Mouse (Mus musculus): ENCODE results near the gene Podn.

Gene Podn

GRCm38 (mm10) chr4:107998641-107999332 lies 97.5 kb downstream of the Podn start:
- no peak for DNase-seq (ENCODE audit: low spot score)

- DNase-seq (ENCODE audit: low spot score) = no peak
Observed at GRCm38 (mm10) chr4:107996418-107996986, 99.7 kb downstream of the Podn start.

- no peak for DNase-seq (ENCODE audit: low spot score)
Observed at GRCm38 (mm10) chr4:107995727-107996126, 100.5 kb downstream of the Podn start.

GRCm38 (mm10) chr4:107995011-107995410 lies 101.2 kb downstream of the Podn start:
- no peak for DNase-seq (ENCODE audit: low spot score)

GRCm38 (mm10) chr4:107991879-107992278 lies 104.4 kb downstream of the Podn start:
- DNase-seq (ENCODE audit: low spot score) = no peak

GRCm38 (mm10) chr4:107990818-107991217 lies 105.4 kb downstream of the Podn start:
- DNase-seq (ENCODE audit: low spot score) = no peak

- peak; percentile 39 for DNase-seq (ENCODE audit: low spot score)
Observed at GRCm38 (mm10) chr4:107988931-107989330, 107.3 kb downstream of the Podn start.

GRCm38 (mm10) chr4:107986386-107987168 lies 109.7 kb downstream of the Podn start:
- DNase-seq (ENCODE audit: low spot score) = no peak

- DNase-seq (ENCODE audit: low spot score) = no peak
Observed at GRCm38 (mm10) chr4:107985812-107986211, 110.4 kb downstream of the Podn start.

GRCm38 (mm10) chr4:107984282-107984981 lies 111.8 kb downstream of the Podn start:
- no peak for DNase-seq (ENCODE audit: low spot score)

GRCm38 (mm10) chr4:107983717-107984116 lies 112.5 kb downstream of the Podn start:
- DNase-seq (ENCODE audit: low spot score) = no peak

GRCm38 (mm10) chr4:107980002-107980600 lies 116.1 kb downstream of the Podn start:
- no peak for DNase-seq (ENCODE audit: low spot score)

- no peak for DNase-seq (ENCODE audit: low spot score)
Observed at GRCm38 (mm10) chr4:107979530-107979929, 116.7 kb downstream of the Podn start.

- DNase-seq (ENCODE audit: low spot score) = no peak
Observed at GRCm38 (mm10) chr4:107977593-107977992, 118.7 kb downstream of the Podn start.

GRCm38 (mm10) chr4:107975004-107975403 lies 121.2 kb downstream of the Podn start:
- DNase-seq (ENCODE audit: low spot score) = no peak

- DNase-seq (ENCODE audit: low spot score) = no peak
Observed at GRCm38 (mm10) chr4:107974527-107974926, 121.7 kb downstream of the Podn start.

GRCm38 (mm10) chr4:107971162-107971561 lies 125.1 kb downstream of the Podn start:
- no peak for DNase-seq (ENCODE audit: low spot score)

- DNase-seq (ENCODE audit: low spot score) = no peak
Observed at GRCm38 (mm10) chr4:107969781-107970180, 126.5 kb downstream of the Podn start.

- DNase-seq (ENCODE audit: low spot score) = no peak
Observed at GRCm38 (mm10) chr4:107967966-107968682, 128.1 kb downstream of the Podn start, which contains the start of gene Slc1a7. Gene Slc1a7, plus strand, starts transcription at chr4:107968332.

- no peak for DNase-seq (ENCODE audit: low spot score)
Observed at GRCm38 (mm10) chr4:107966416-107967109, 129.7 kb downstream of the Podn start.
